Mouse (Mus musculus) retina, postnatal 1 day (tissue): Measurements from ENCODE around the gene Olfr868.

Experiments used
- DNase-seq: peaks from one replicate; pipeline ENCODE4 v3.0.0-alpha.2; 2012

Gene Olfr868

GRCm38 (mm10) chr9:20098326-20098725 is at the start of gene Olfr868:
Gene Olfr868 (plus strand): TSS chr9:20098626.
- no peak for DNase-seq

GRCm38 (mm10) chr9:20057462-20057861 is 41.0 kb upstream of the Olfr868 start, which contains the start of gene Olfr867:
Gene Olfr867 (minus strand): TSS chr9:20057562.
- DNase-seq = no peak

GRCm38 (mm10) chr9:20070236-20070635 is 28.2 kb upstream of the Olfr868 start:
- DNase-seq = no peak

- DNase-seq = no peak
These were observed 27.1 kb upstream of the Olfr868 start for GRCm38 (mm10) chr9:20071291-20071690.

GRCm38 (mm10) chr9:20073523-20074177 is 24.8 kb upstream of the Olfr868 start:
- DNase-seq = no peak

GRCm38 (mm10) chr9:20128709-20129108 is 30.3 kb downstream of the Olfr868 start, which contains the start of gene Olfr869:
Gene Olfr869 (plus strand): TSS chr9:20129009.
- DNase-seq = no peak

- DNase-seq = no peak
These were observed 51.3 kb downstream of the Olfr868 start for GRCm38 (mm10) chr9:20149706-20150105.
